Mouse (Mus musculus): ENCODE results near the gene Ankrd44. TPM values are rescaled to one million over a fixed set of nuclear protein-coding genes. Genes with fewer than 3 reads are reported as not detected.

The Ankrd44 gene
- polyA plus RNA-seq, 1 experiment, result 73.9 TPM

- Histone ChIP-seq H3K27ac (ENCODE audit: insufficient read depth, low read depth, low read length) (peak overlapping the region; percentile 89), H3K4me3 (ENCODE audit: insufficient read depth, low read length) (peak overlapping the region; percentile 26; the same call in 1 of the 2 replicates), H3K4me1 (ENCODE audit: control insufficient read depth, insufficient read depth, low read length) (peaks cover 39% of the 10 kb centered on the region)
- no peak for TF ChIP-seq POLR2A (IDR thresholded peaks at IDR 0.05; ENCODE audit: borderline replicate concordance, low read depth, low read length)
- no peak for TF ChIP-seq CTCF (IDR thresholded peaks at IDR 0.05; ENCODE audit: low read depth, low read length)
These were observed 2.5 kb downstream of the Ankrd44 start for GRCm38 (mm10) chr1:54923366-54924308.

- H3K4me1 ChIP-seq (ENCODE audit: control insufficient read depth, insufficient read depth, low read length), result peaks cover 39% of the 10 kb centered on the region
- no peak for TF ChIP-seq POLR2A (IDR thresholded peaks at IDR 0.05; ENCODE audit: borderline replicate concordance, low read depth, low read length)
- no peak for TF ChIP-seq CTCF (IDR thresholded peaks at IDR 0.05; ENCODE audit: low read depth, low read length)
- H3K4me3 ChIP-seq (ENCODE audit: insufficient read depth, low read length), result peak overlapping the region; percentile 3; the same call in 1 of the 2 replicates
- H3K27ac ChIP-seq (ENCODE audit: insufficient read depth, low read depth, low read length), result peak overlapping the region; percentile 89
These were observed 3.5 kb downstream of the Ankrd44 start for GRCm38 (mm10) chr1:54922707-54923106.

- H3K4me3 ChIP-seq (ENCODE audit: insufficient read depth, low read length), result no peak overlapping the region
- H3K4me1 ChIP-seq (ENCODE audit: control insufficient read depth, insufficient read depth, low read length), result peaks cover 39% of the 10 kb centered on the region
- TF ChIP-seq POLR2A (IDR thresholded peaks at IDR 0.05; ENCODE audit: borderline replicate concordance, low read depth, low read length), result no peak
- TF ChIP-seq CTCF (IDR thresholded peaks at IDR 0.05; ENCODE audit: low read depth, low read length), result no peak
- H3K27ac ChIP-seq (ENCODE audit: insufficient read depth, low read depth, low read length), result peak overlapping the region; percentile 89
These were observed 4.1 kb downstream of the Ankrd44 start for GRCm38 (mm10) chr1:54922025-54922574.

GRCm38 (mm10) chr1:54920132-54920531 is 6.1 kb downstream of the Ankrd44 start:
- no peak for TF ChIP-seq POLR2A (IDR thresholded peaks at IDR 0.05; ENCODE audit: borderline replicate concordance, low read depth, low read length)
- no peak for TF ChIP-seq CTCF (IDR thresholded peaks at IDR 0.05; ENCODE audit: low read depth, low read length)
- peaks cover 46% of the 10 kb centered on the region for H3K4me1 ChIP-seq (ENCODE audit: control insufficient read depth, insufficient read depth, low read length)
- H3K4me3 ChIP-seq (ENCODE audit: insufficient read depth, low read length), result no peak overlapping the region
- H3K27ac ChIP-seq (ENCODE audit: insufficient read depth, low read depth, low read length), result no peak overlapping the region

- no peak overlapping the region for H3K27ac ChIP-seq (ENCODE audit: insufficient read depth, low read depth, low read length)
- H3K4me1 ChIP-seq (ENCODE audit: control insufficient read depth, insufficient read depth, low read length), result peaks cover 45% of the 10 kb centered on the region
- TF ChIP-seq CTCF (IDR thresholded peaks at IDR 0.05; ENCODE audit: low read depth, low read length) (no peak), POLR2A (IDR thresholded peaks at IDR 0.05; ENCODE audit: borderline replicate concordance, low read depth, low read length) (no peak)
These were observed 9.7 kb downstream of the Ankrd44 start for GRCm38 (mm10) chr1:54916456-54916855.

GRCm38 (mm10) chr1:54914387-54914786 is 11.8 kb downstream of the Ankrd44 start:
- Histone ChIP-seq H3K27ac (ENCODE audit: insufficient read depth, low read depth, low read length) (peak overlapping the region; percentile 38; the same call in 1 of the 2 replicates), H3K4me1 (ENCODE audit: control insufficient read depth, insufficient read depth, low read length) (peaks cover 54% of the 10 kb centered on the region), H3K4me3 (ENCODE audit: insufficient read depth, low read length) (no peak overlapping the region)
- TF ChIP-seq POLR2A (IDR thresholded peaks at IDR 0.05; ENCODE audit: borderline replicate concordance, low read depth, low read length), result no peak
- no peak for TF ChIP-seq CTCF (IDR thresholded peaks at IDR 0.05; ENCODE audit: low read depth, low read length)

More at GRCm38 (mm10) chr1:54916456-54916855, 9.7 kb downstream of the Ankrd44 start:
- H3K4me3 ChIP-seq (ENCODE audit: insufficient read depth, low read length), result no peak overlapping the region

- Histone ChIP-seq H3K4me1 (ENCODE audit: control insufficient read depth, insufficient read depth, low read length) (peaks cover 59% of the 10 kb centered on the region), H3K27ac (ENCODE audit: insufficient read depth, low read depth, low read length) (peak overlapping the region; percentile 43), H3K4me3 (ENCODE audit: insufficient read depth, low read length) (no peak overlapping the region)
- TF ChIP-seq CTCF (IDR thresholded peaks at IDR 0.05; ENCODE audit: low read depth, low read length), result no peak
- TF ChIP-seq POLR2A (IDR thresholded peaks at IDR 0.05; ENCODE audit: borderline replicate concordance, low read depth, low read length), result no peak
These were observed 12.8 kb downstream of the Ankrd44 start for GRCm38 (mm10) chr1:54913379-54913873.

GRCm38 (mm10) chr1:54913063-54913335 is 13.2 kb downstream of the Ankrd44 start:
- TF ChIP-seq POLR2A (IDR thresholded peaks at IDR 0.05; ENCODE audit: borderline replicate concordance, low read depth, low read length) (no peak), CTCF (IDR thresholded peaks at IDR 0.05; ENCODE audit: low read depth, low read length) (no peak)
- Histone ChIP-seq H3K4me3 (ENCODE audit: insufficient read depth, low read length) (no peak overlapping the region), H3K27ac (ENCODE audit: insufficient read depth, low read depth, low read length) (0 out of 2 replicates have a peak overlapping the region, but pooled peaks have one; percentile 21), H3K4me1 (ENCODE audit: control insufficient read depth, insufficient read depth, low read length) (peaks cover 59% of the 10 kb centered on the region)

GRCm38 (mm10) chr1:54912290-54913062 is 13.7 kb downstream of the Ankrd44 start:
- peaks cover 59% of the 10 kb centered on the region for H3K4me1 ChIP-seq (ENCODE audit: control insufficient read depth, insufficient read depth, low read length)
- TF ChIP-seq CTCF (IDR thresholded peaks at IDR 0.05; ENCODE audit: low read depth, low read length) (no peak), POLR2A (IDR thresholded peaks at IDR 0.05; ENCODE audit: borderline replicate concordance, low read depth, low read length) (no peak)
- H3K27ac ChIP-seq (ENCODE audit: insufficient read depth, low read depth, low read length), result peak overlapping the region; percentile 21
- H3K4me3 ChIP-seq (ENCODE audit: insufficient read depth, low read length), result no peak overlapping the region

All from bone marrow macrophage, adult 2 months (primary cell).